Mouse (Mus musculus) megakaryocyte, adult 5-6 weeks (primary cell): ENCODE measurements around the gene Olfr1506. TPM values are rescaled to one million over a fixed set of nuclear protein-coding genes. Genes with fewer than 3 reads are reported as not detected.
"Not testable (repeated sequence)": the region's sequence is repeated elsewhere in the genome, so short reads cannot be mapped to it uniquely, and the experiment has no call there.

Experiments
- ATAC-seq: 2 replicates; pipeline ENCODE4 v1.8.0; 2016; ENCODE audit warnings: mild to moderate bottlenecking, inconsistent platforms; ENCODE audit not compliant: poor library complexity, severe bottlenecking
- total RNA-seq, 2 experiments: library from RNA; stranded (forward) in 1 of 2; stranded (reverse) in 1 of 2; fragments of 153-499, 151-499 nt in 1 of 2; fragments of 221-1000, 200-1000 nt in 1 of 2; gene quantifications; 2 replicates each; pipeline versions ENCODE4 v1.2.3 to v1.2.4; 2015 to 2017

Gene Olfr1506
- total RNA-seq (2015): not detected in 2 replicates
- 0.07 TPM in 1 of 2 replicates, not detected in the other for total RNA-seq (2017)

GRCm38 (mm10) chr2:90224393-90224792 lies at the start of gene Olfr1506:
Gene Olfr1506 (minus strand): TSS chr2:90224493.
- not testable (repeated sequence) for ATAC-seq

GRCm38 (mm10) chr2:90270932-90271331 lies 46.6 kb upstream of the Olfr1506 start, which contains the start of gene Olfr1271:
Gene Olfr1271 (minus strand): TSS chr2:90271032.
- ATAC-seq: no peak

- no peak for ATAC-seq
Observed at GRCm38 (mm10) chr2:90257492-90257891, 33.2 kb upstream of the Olfr1506 start, which contains the start of gene Olfr142. Gene Olfr142 (minus strand): TSS chr2:90257592.

- not testable (repeated sequence) for ATAC-seq
Observed at GRCm38 (mm10) chr2:90199606-90200005, 24.7 kb downstream of the Olfr1506 start.

GRCm38 (mm10) chr2:90195285-90195684 lies 29.0 kb downstream of the Olfr1506 start:
- not testable (repeated sequence) for ATAC-seq

GRCm38 (mm10) chr2:90194750-90195149 lies 29.5 kb downstream of the Olfr1506 start:
- ATAC-seq: peak; percentile 85

- ATAC-seq: peak; percentile 62; the same call in 1 of the 2 replicates
Observed at GRCm38 (mm10) chr2:90187082-90187481, 37.2 kb downstream of the Olfr1506 start.

- ATAC-seq: not testable (repeated sequence)
Observed at GRCm38 (mm10) chr2:90186082-90186481, 38.2 kb downstream of the Olfr1506 start.

Other genes starting within 250 kb of the Olfr1506 start
- gene Olfr1261, start 233.3 kb downstream of the Olfr1506 start, total RNA-seq (2015): not detected in 2 replicates
- gene Olfr1261, start 233.3 kb downstream of the Olfr1506 start, total RNA-seq (2017): not detected in 2 replicates
- gene Olfr1262, start 224.3 kb downstream of the Olfr1506 start, total RNA-seq (2015): not detected in 2 replicates
- not detected in 2 replicates for gene Olfr1262, start 224.3 kb downstream of the Olfr1506 start, total RNA-seq (2017)
- gene Olfr1263, start 212.4 kb downstream of the Olfr1506 start, total RNA-seq (2015): not detected in 2 replicates
- not detected in 2 replicates for gene Olfr1263, start 212.4 kb downstream of the Olfr1506 start, total RNA-seq (2017)
- not detected in 2 replicates for gene Olfr1264, start 198.9 kb downstream of the Olfr1506 start, total RNA-seq (2015)
- not detected in 2 replicates for gene Olfr1264, start 198.9 kb downstream of the Olfr1506 start, total RNA-seq (2017)
- gene Olfr1265, start 189.2 kb downstream of the Olfr1506 start, total RNA-seq (2015): not detected in 2 replicates
- not detected in 2 replicates for gene Olfr1265, start 189.2 kb downstream of the Olfr1506 start, total RNA-seq (2017)
- not detected in 2 replicates for gene Olfr140, start 160.9 kb downstream of the Olfr1506 start, total RNA-seq (2015)
- not detected in 2 replicates for gene Olfr140, start 160.9 kb downstream of the Olfr1506 start, total RNA-seq (2017)
- gene Olfr1269, start 103.1 kb downstream of the Olfr1506 start, total RNA-seq (2015): not detected in 2 replicates
- gene Olfr1269, start 103.1 kb downstream of the Olfr1506 start, total RNA-seq (2017): not detected in 2 replicates
- gene Olfr32, start 82.2 kb downstream of the Olfr1506 start, total RNA-seq (2015): not detected in 2 replicates
- not detected in 2 replicates for gene Olfr32, start 82.2 kb downstream of the Olfr1506 start, total RNA-seq (2017)
- gene Olfr1270, start 71.4 kb downstream of the Olfr1506 start, total RNA-seq (2015): not detected in 2 replicates
- not detected in 2 replicates for gene Olfr1270, start 71.4 kb downstream of the Olfr1506 start, total RNA-seq (2017)
- gene Olfr142, start 33.1 kb upstream of the Olfr1506 start, total RNA-seq (2015): not detected in 2 replicates
- not detected in 2 replicates for gene Olfr142, start 33.1 kb upstream of the Olfr1506 start, total RNA-seq (2017)
- not detected in 2 replicates for gene Olfr1271, start 46.5 kb upstream of the Olfr1506 start, total RNA-seq (2015)
- not detected in 2 replicates for gene Olfr1271, start 46.5 kb upstream of the Olfr1506 start, total RNA-seq (2017)
- gene Olfr1272, start 68.3 kb upstream of the Olfr1506 start, total RNA-seq (2015): not detected in 2 replicates
- not detected in 2 replicates for gene Olfr1272, start 68.3 kb upstream of the Olfr1506 start, total RNA-seq (2017)
- 0.11 TPM in 1 of 2 replicates, not detected in the other for gene Gm13769, start 97.7 kb upstream of the Olfr1506 start, total RNA-seq (2015)
- 0.16 TPM in 1 of 2 replicates, not detected in the other for gene Gm13769, start 97.7 kb upstream of the Olfr1506 start, total RNA-seq (2017)
- not detected in 2 replicates for gene Olfr1274-ps, start 174.2 kb upstream of the Olfr1506 start, total RNA-seq (2015)
- gene Olfr1274-ps, start 174.2 kb upstream of the Olfr1506 start, total RNA-seq (2017): not detected in 2 replicates